Mouse (Mus musculus) small intestine, adult 2 months (tissue): ENCODE measurements around the gene Pip4k2a. TPM values are rescaled to one million over a fixed set of nuclear protein-coding genes. Genes with fewer than 3 reads are reported as not detected.

ENCODE experiments used
- H3K27ac ChIP-seq: fragments of 200-500 bp; 2 replicates; pipeline ENCODE4 v1.5.1; 2012; ENCODE audit warnings: low read depth, low read length, control low read depth, inconsistent platforms; ENCODE audit not compliant: insufficient read depth
- H3K27me3 ChIP-seq: fragments of 200-500 bp; 2 replicates; pipeline ENCODE4 v1.6.1; 2012; ENCODE audit warnings: mild to moderate bottlenecking, moderate library complexity, low read length, inconsistent platforms; ENCODE audit not compliant: control insufficient read depth, insufficient read depth
- H3K36me3 ChIP-seq: fragments of 200-500 bp; 2 replicates; pipeline ENCODE4 v1.6.1; 2012; ENCODE audit warnings: mild to moderate bottlenecking, low read length, control low read depth, inconsistent platforms; ENCODE audit not compliant: control insufficient read depth, insufficient read depth
- H3K4me1 ChIP-seq: fragments of 200-500 bp; 2 replicates; pipeline ENCODE4 v1.6.1; 2012; ENCODE audit warnings: low read length, inconsistent platforms, mixed read lengths; ENCODE audit not compliant: control insufficient read depth, insufficient read depth, insufficient read length
- H3K4me3 ChIP-seq: fragments of 200-500 bp; 2 replicates; pipeline ENCODE4 v1.5.1; 2012; ENCODE audit warnings: low read depth, mild to moderate bottlenecking, control low read depth, inconsistent platforms, low read length, moderate library complexity
- CTCF ChIP-seq: fragments of 200-500 bp; IDR thresholded peaks from 2 replicates; pipeline ENCODE4 v1.5.1; 2012; ENCODE audit warnings: low read depth, mild to moderate bottlenecking, control low read depth, inconsistent platforms, low read length, moderate library complexity, mixed read lengths; ENCODE audit not compliant: insufficient replicate concordance, insufficient read length; ENCODE audit errors: extremely low read depth
- POLR2A ChIP-seq: fragments of 200-500 bp; IDR thresholded peaks from 2 replicates; pipeline ENCODE4 v1.6.1; 2012; ENCODE audit warnings: low read depth, mild to moderate bottlenecking, control low read depth, inconsistent platforms, low read length, moderate library complexity
- WGBS: fragments of 180-500 bp; shearing (Covaris S2); methylation state at CpG from one replicate; pipeline ENCODE4 v1.1.7; 2018; 5-methylcytosine and 5-hydroxymethylcytosine counted together
- polyA plus RNA-seq: library from polyadenylated mRNA; depleted of rRNA; stranded (reverse); fragments of >200 nt; gene quantifications from 2 replicates; pipeline ENCODE4 v1.2.3, GENCODE M21; 2012

Gene Pip4k2a
- polyA plus RNA-seq, 1 experiment: 2.2 TPM

DNA sequence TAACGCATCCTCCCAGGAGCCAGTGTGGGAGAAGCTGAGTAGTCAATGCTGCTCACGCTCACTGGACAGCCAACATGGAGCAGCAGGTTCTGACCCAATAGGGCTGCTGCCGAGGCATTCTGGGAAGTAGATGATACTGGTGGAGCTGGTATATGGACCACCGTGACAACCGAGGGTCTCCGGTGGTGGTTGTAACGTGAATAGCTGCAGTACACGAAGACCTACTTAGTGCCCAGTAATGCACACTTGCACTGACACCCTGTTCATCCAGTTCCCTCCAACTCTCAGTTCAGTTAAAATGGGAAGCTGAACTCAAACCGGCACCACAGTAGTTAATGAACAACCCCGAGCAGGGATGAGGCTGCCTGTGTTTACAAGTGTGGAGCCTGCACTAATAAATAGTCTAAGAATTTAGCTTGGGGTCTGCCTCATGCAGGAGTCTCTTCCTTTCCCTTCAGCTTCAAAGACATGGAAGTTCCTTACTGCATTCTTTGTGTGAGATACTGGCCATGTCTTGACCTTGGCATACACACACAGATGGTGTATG is 105.9 kb downstream of the Pip4k2a start:
- H3K4me1 ChIP-seq: no peaks in the 10 kb centered on the region
- TF ChIP-seq POLR2A: no peak
- 67% methylated on average over 10 of the region's 10 CpGs for WGBS
- no peaks in the 10 kb centered on the region for H3K27me3 ChIP-seq
- H3K4me3 ChIP-seq: no peak overlapping the region
- no peaks in the 10 kb centered on the region for H3K36me3 ChIP-seq
- no peak overlapping the region for H3K27ac ChIP-seq

DNA sequence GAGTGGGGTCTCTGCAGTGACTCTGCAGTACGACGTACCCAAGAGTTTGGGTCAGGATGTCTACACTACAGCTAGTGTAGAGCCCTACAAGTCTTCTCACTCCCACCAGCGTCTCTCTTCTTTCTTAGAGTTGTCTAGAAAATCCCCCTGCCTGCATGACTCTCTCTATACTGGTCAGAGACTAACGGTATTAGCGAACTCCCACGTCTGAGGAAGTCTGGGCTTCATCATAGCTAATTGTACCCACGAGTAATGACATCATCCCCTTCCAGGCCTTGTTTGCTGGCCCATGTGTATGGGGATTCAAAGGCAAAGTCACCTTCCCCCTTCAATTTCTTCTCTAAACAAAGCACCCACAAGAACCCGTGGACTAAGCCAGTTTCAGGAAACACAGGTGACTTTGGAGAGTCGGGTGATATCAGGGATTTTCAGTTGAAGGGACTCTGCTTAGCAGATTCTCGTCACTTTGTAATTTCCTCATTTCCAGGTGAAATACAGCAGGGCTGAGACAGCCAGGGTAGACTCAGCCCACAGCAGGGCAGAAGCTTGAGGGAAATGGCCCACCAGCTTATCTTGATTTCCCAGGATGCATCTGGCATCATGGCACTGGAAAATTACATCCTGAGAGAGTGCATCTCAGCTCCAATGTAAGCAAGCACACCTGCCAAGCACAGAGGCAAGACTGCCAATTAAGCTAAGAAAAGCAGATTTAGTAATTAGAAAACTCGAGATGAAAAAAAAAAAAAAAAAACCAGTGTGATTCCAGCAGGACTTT is 107.5 kb downstream of the Pip4k2a start:
- Histone ChIP-seq H3K27me3 (no peaks in the 10 kb centered on the region), H3K4me1 (no peaks in the 10 kb centered on the region), H3K36me3 (no peaks in the 10 kb centered on the region), H3K4me3 (no peak overlapping the region), H3K27ac (no peak overlapping the region)
- WGBS: 66% methylated on average over 11 of the region's 11 CpGs
- TF ChIP-seq CTCF (no peak), POLR2A (no peak)

DNA sequence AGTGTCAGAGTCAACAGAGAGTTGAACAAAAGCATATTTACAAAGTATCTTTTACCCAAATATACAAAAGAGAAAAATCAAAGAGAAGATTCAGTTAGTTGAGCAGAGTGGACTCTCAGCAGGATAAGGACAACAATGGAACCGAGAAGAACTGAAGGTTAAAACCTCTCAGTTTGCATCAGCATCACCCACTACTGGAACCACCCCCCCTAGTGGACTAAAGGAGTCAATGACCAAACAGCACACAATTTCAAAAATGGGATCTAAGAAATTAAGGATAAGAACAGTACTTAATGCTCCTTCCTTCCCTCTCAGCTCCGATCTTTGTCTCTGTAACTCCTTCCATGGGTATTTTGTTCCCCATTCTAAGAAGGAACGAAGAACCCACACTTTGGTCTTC is 113.6 kb downstream of the Pip4k2a start:
- Histone ChIP-seq H3K36me3 (no peaks in the 10 kb centered on the region), H3K27me3 (no peaks in the 10 kb centered on the region), H3K4me1 (no peaks in the 10 kb centered on the region), H3K4me3 (no peak overlapping the region), H3K27ac (no peak overlapping the region)
- TF ChIP-seq CTCF: no peak
- TF ChIP-seq POLR2A: no peak
- WGBS: 63% methylated on average over 3 of the region's 3 CpGs

DNA sequence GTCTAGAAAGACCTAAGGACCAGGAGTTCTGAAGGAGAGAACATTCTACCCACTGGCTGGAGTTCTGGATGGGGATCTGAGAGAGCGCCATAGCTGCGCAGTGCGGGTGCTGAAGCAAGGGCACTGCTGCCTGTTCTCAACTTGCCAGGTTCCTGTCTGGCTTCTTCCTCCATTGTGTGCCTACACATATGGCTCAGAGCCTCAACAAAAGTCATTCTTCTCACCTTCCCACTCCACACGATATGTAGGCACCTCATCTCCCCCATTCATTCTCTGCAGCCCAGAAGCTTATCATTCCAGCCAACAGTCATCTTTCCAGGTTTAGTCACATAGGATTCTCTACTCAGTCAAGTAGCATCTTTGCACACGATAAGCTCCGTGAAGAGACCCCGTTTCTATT is 123.3 kb downstream of the Pip4k2a start:
- Histone ChIP-seq H3K36me3 (no peaks in the 10 kb centered on the region), H3K4me1 (no peaks in the 10 kb centered on the region), H3K27me3 (no peaks in the 10 kb centered on the region), H3K4me3 (no peak overlapping the region), H3K27ac (no peak overlapping the region)
- WGBS: 92% methylated on average over 7 of the region's 7 CpGs
- TF ChIP-seq CTCF (no peak), POLR2A (no peak)

DNA sequence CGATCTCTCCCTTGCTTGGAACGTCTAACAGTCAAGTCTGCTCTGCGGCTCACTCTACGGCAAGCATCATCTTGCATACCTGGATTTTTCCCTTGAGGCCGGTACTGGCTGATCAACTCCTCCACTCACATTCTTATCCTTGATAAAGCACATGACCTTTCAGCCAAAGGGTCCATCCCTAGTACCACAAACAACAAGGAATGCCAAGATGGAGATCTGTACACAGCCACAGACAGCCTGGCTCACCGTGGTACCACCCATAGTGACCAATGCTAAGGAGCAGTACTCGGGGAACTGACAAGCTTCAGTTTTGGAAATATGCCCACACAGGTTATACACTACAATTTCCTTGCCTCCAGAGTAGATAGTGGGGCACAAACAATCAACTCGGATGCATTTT is 123.9 kb downstream of the Pip4k2a start:
- H3K4me1 ChIP-seq: no peaks in the 10 kb centered on the region
- TF ChIP-seq POLR2A (no peak), CTCF (no peak)
- 83% methylated on average over 8 of the region's 8 CpGs for WGBS

DNA sequence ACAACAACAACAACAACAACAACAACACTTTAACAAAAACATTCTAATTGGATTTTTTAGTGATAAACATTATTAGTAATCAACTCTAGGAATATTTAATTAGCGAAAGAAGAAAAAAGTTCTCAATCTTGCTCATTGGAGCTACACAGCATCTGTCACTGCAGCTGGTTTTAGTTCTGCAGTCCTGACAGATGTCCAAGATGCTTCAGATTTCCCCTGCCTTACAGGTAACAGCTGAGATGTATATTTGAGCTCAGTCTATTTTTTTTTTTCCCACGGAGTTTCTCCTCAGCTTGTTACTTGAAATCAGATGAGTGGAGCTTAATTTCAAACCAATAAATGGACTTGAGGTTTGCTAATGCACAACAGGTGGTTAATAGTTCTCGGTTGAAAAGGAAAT is 124.5 kb downstream of the Pip4k2a start:
- no peaks in the 10 kb centered on the region for H3K36me3 ChIP-seq
- WGBS: 65% methylated on average over 3 of the region's 3 CpGs
- no peak overlapping the region for H3K4me3 ChIP-seq
- no peaks in the 10 kb centered on the region for H3K27me3 ChIP-seq
- no peak overlapping the region for H3K27ac ChIP-seq
- no peak for TF ChIP-seq CTCF
- TF ChIP-seq POLR2A: no peak
- no peaks in the 10 kb centered on the region for H3K4me1 ChIP-seq

More for the DNA sequence above, 123.9 kb downstream of the Pip4k2a start:
- no peaks in the 10 kb centered on the region for H3K27me3 ChIP-seq
- H3K36me3 ChIP-seq: no peaks in the 10 kb centered on the region
- no peak overlapping the region for H3K4me3 ChIP-seq
- H3K27ac ChIP-seq: no peak overlapping the region

DNA sequence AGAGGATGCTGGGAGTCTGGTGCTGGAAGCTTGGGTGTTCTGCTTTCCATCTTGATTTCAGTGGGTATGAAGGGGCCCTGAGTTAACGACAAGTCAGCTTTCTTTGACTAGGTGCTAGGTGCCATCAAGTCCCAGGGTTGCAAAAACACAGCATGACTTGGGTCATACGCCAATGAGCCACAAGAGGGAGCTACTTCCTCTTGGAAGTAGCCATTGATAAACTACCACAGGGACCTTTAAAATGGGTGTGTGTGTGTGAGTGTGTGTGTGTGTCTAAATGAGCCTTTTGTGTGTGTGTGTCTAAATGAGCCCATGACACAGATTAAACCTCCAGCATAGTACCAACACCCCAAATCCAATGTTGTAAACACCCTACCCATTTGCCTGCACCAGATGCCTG is 125.1 kb downstream of the Pip4k2a start:
- Histone ChIP-seq H3K36me3 (no peaks in the 10 kb centered on the region), H3K4me1 (no peaks in the 10 kb centered on the region), H3K27me3 (no peaks in the 10 kb centered on the region), H3K4me3 (no peak overlapping the region), H3K27ac (no peak overlapping the region)
- 4% methylated on average over 2 of the region's 2 CpGs for WGBS
- peak; percentile 19; the same call in 1 of the 2 replicates for TF ChIP-seq CTCF
- no peak for TF ChIP-seq POLR2A
